Mouse (Mus musculus) heart, embryonic 14.5 days (tissue): ENCODE data around the gene Extl1. TPM values are rescaled to one million over a fixed set of nuclear protein-coding genes. Genes with fewer than 3 reads are reported as not detected.
A peak's percentile ranks its signal among the peaks of the same experiment; 100 is the strongest.

Source experiments
- ATAC-seq: fragments of 200-750 bp; cut with Nextera tagmentation; 2 replicates; pipeline ENCODE4 v1.8.0; 2017; ENCODE audit warnings: low read depth, moderate TSS enrichment; ENCODE audit not compliant: insufficient number of reproducible peaks, insufficient read depth, low FRiP score
- H3K27ac ChIP-seq, 2 experiments: fragments of 200-500 bp in 1 of 2; fragments of 300-500 bp in 1 of 2; sonication (generic) in 1 of 2; replicated peaks in 1 of 2; 2 replicates each; pipeline ENCODE4 v1.5.1; 2012 to 2014; ENCODE audit warnings: low read depth in 2 of 2, low read length in 2 of 2, control low read depth in 1 of 2, mild to moderate bottlenecking in 1 of 2, mixed read lengths in 1 of 2; ENCODE audit not compliant: control insufficient read depth in 1 of 2, insufficient read depth in 1 of 2
- H3K27me3 ChIP-seq: fragments of 300-500 bp; sonication (generic); 2 replicates; pipeline ENCODE4 v1.6.1; 2014; ENCODE audit warnings: mild to moderate bottlenecking, low read length, control low read depth; ENCODE audit not compliant: control insufficient read depth, insufficient read depth
- H3K36me3 ChIP-seq: fragments of 300-500 bp; sonication (generic); 2 replicates; pipeline ENCODE4 v1.6.1; 2014; ENCODE audit warnings: mild to moderate bottlenecking, control low read depth, low read length, mixed read lengths; ENCODE audit not compliant: control insufficient read depth, insufficient read depth
- H3K4me1 ChIP-seq, 2 experiments: fragments of 200-500 bp in 1 of 2; fragments of 300-500 bp in 1 of 2; sonication (generic) in 1 of 2; 2 replicates each; pipeline ENCODE4 v1.6.1; 2012 to 2014; ENCODE audit warnings: low read length in 2 of 2, control low read depth in 1 of 2, mixed read lengths in 1 of 2; ENCODE audit not compliant: control insufficient read depth in 2 of 2, insufficient read depth in 2 of 2
- H3K4me2 ChIP-seq: fragments of 300-500 bp; sonication (generic); 2 replicates; pipeline ENCODE4 v1.6.1; 2014; ENCODE audit warnings: mild to moderate bottlenecking, low read length
- H3K4me3 ChIP-seq, 2 experiments: fragments of 200-500 bp in 1 of 2; fragments of 300-500 bp in 1 of 2; sonication (generic) in 1 of 2; 2 replicates each; pipeline ENCODE4 v1.5.1; 2012 to 2014; ENCODE audit warnings: low read length in 2 of 2, mild to moderate bottlenecking in 2 of 2, control low read depth in 1 of 2, low read depth in 1 of 2, moderate library complexity in 1 of 2; ENCODE audit not compliant: control insufficient read depth in 1 of 2, insufficient read depth in 1 of 2
- H3K9ac ChIP-seq: fragments of 300-500 bp; sonication (generic); 2 replicates; pipeline ENCODE4 v1.6.1; 2014; ENCODE audit warnings: mild to moderate bottlenecking, low read length
- H3K9me3 ChIP-seq: fragments of 300-500 bp; sonication (generic); 2 replicates; pipeline ENCODE4 v1.6.1; 2016; ENCODE audit warnings: low read length, control low read depth; ENCODE audit not compliant: control insufficient read depth
- WGBS: fragments of 180-500 bp; shearing (Covaris S2); extraction: QIAGEN DNeasy Blood & Tissue Kit; methylation state at CpG from one replicate; pipeline ENCODE4 v1.1.7; 2014; 5-methylcytosine and 5-hydroxymethylcytosine counted together
- polyA plus RNA-seq: library from polyadenylated mRNA; unstranded; fragments of >200 nt; fragmentation: Nextera tagmentation; extraction: Ambion mirVana; gene quantifications from 2 replicates; pipeline ENCODE4 v1.2.1, GENCODE M21; 2014

Extl1 gene
- polyA plus RNA-seq, 1 experiment from 2014 or later = 2.9 TPM

GRCm38 (mm10) chr4:134312901-134313300, 70.7 kb downstream of the Extl1 start:
- Histone ChIP-seq H3K27ac (no peak overlapping the region), H3K27me3 (no peaks in the 10 kb centered on the region), H3K4me3 (no peak overlapping the region), H3K9me3 (peaks cover 4% of the 10 kb centered on the region; the same call in 1 of the 2 replicates), H3K4me1 (peaks cover 10 to 23% of the 10 kb centered on the region in 2 experiments; a peak in 3 of 4 replicates), H3K36me3 (peaks cover 13% of the 10 kb centered on the region), H3K4me2 (no peak overlapping the region), H3K9ac (no peak overlapping the region)
- no peak for ATAC-seq
- 94% methylated on average over 6 of the region's 6 CpGs for WGBS

GRCm38 (mm10) chr4:134312341-134312740, 71.3 kb downstream of the Extl1 start:
- no peak for ATAC-seq
- Histone ChIP-seq H3K4me3 (no peak overlapping the region), H3K36me3 (peaks cover 8% of the 10 kb centered on the region), H3K4me2 (no peak overlapping the region), H3K9me3 (peaks cover 4% of the 10 kb centered on the region; the same call in 1 of the 2 replicates), H3K4me1 (peaks cover 11 to 23% of the 10 kb centered on the region in 2 experiments), H3K27me3 (no peaks in the 10 kb centered on the region), H3K9ac (no peak overlapping the region), H3K27ac (no peak overlapping the region)
- WGBS = 83% methylated on average over 5 of the region's 5 CpGs

- 75% methylated on average over 9 of the region's 9 CpGs for WGBS
- Histone ChIP-seq H3K4me3 (no peak overlapping the region), H3K36me3 (peaks cover 3% of the 10 kb centered on the region), H3K27me3 (no peaks in the 10 kb centered on the region), H3K4me2 (no peak overlapping the region), H3K4me1 (peaks cover 14 to 24% of the 10 kb centered on the region in 2 experiments), H3K27ac (no peak overlapping the region), H3K9me3 (peaks cover 4% of the 10 kb centered on the region; the same call in 1 of the 2 replicates), H3K9ac (no peak overlapping the region)
- no peak for ATAC-seq
Measured at GRCm38 (mm10) chr4:134311784-134312183, 71.9 kb downstream of the Extl1 start.

- no peak for ATAC-seq
- Histone ChIP-seq H3K4me2 (no peak overlapping the region), H3K27me3 (no peaks in the 10 kb centered on the region), H3K9ac (no peak overlapping the region), H3K27ac (no peak overlapping the region), H3K4me3 (no peak overlapping the region), H3K9me3 (peaks cover 4% of the 10 kb centered on the region; the same call in 1 of the 2 replicates), H3K4me1 (peaks cover 12 to 30% of the 10 kb centered on the region in 2 experiments), H3K36me3 (no peaks in the 10 kb centered on the region)
- WGBS = 85% methylated on average over 9 of the region's 9 CpGs
Measured at GRCm38 (mm10) chr4:134310656-134311055, 73.0 kb downstream of the Extl1 start.

GRCm38 (mm10) chr4:134310106-134310505, 73.5 kb downstream of the Extl1 start:
- H3K4me1 ChIP-seq = peaks cover 12 to 30% of the 10 kb centered on the region in 2 experiments
- H3K27ac ChIP-seq = no peak overlapping the region
- H3K4me2 ChIP-seq = no peak overlapping the region
- no peak for ATAC-seq
- 84% methylated on average over 7 of the region's 7 CpGs for WGBS
- H3K4me3 ChIP-seq = no peak overlapping the region
- no peak overlapping the region for H3K9ac ChIP-seq
- peaks cover 4% of the 10 kb centered on the region; the same call in 1 of the 2 replicates for H3K9me3 ChIP-seq
- H3K27me3 ChIP-seq = no peaks in the 10 kb centered on the region
- no peaks in the 10 kb centered on the region for H3K36me3 ChIP-seq

GRCm38 (mm10) chr4:134307367-134308072, 76.1 kb downstream of the Extl1 start:
- 7% methylated on average over 12 of the region's 12 CpGs for WGBS
- ATAC-seq = 0 out of 2 replicates have a peak, but pooled peaks have one; percentile 42
- no peak overlapping the region for H3K4me3 ChIP-seq
- no peaks in the 10 kb centered on the region for H3K27me3 ChIP-seq
- H3K4me2 ChIP-seq = peak overlapping the region; percentile 41
- H3K27ac ChIP-seq = peak overlapping the region; percentile 40 to 48; a peak in 3 of 4 replicates
- no peaks in the 10 kb centered on the region for H3K36me3 ChIP-seq
- H3K9ac ChIP-seq = no peak overlapping the region
- peaks cover 9 to 21% of the 10 kb centered on the region in 2 experiments for H3K4me1 ChIP-seq
- H3K9me3 ChIP-seq = no peaks in the 10 kb centered on the region

- ATAC-seq = no peak
Measured at GRCm38 (mm10) chr4:134306963-134307362, 76.7 kb downstream of the Extl1 start.

More at GRCm38 (mm10) chr4:134306963-134307362, 76.7 kb downstream of the Extl1 start:
- Histone ChIP-seq H3K9ac (no peak overlapping the region), H3K4me3 (no peak overlapping the region), H3K9me3 (no peaks in the 10 kb centered on the region), H3K27me3 (no peaks in the 10 kb centered on the region), H3K4me1 (peaks cover 14 to 27% of the 10 kb centered on the region in 2 experiments), H3K27ac (peak overlapping the region in 1 of 2 experiments; percentile 48; a peak in 1 of 4 replicates), H3K4me2 (peak overlapping the region; percentile 41), H3K36me3 (no peaks in the 10 kb centered on the region)
- WGBS = 53% methylated on average over 2 of the region's 2 CpGs
